Mouse (Mus musculus) CH12.LX (cell line): ENCODE data around the gene Cryba1. TPM values are rescaled to one million over a fixed set of nuclear protein-coding genes. Genes with fewer than 3 reads are reported as not detected.
A peak's percentile ranks its signal among the peaks of the same experiment; 100 is the strongest.

ENCODE experiments used
- DNase-seq: peaks from one replicate; pipeline ENCODE4 v3.0.0-alpha.2; 2013; ENCODE audit errors: extremely low read depth
- H3K27ac ChIP-seq: 2 replicates; pipeline ENCODE4 v1.5.1; 2012; ENCODE audit warnings: low read depth, mild to moderate bottlenecking, control low read depth, moderate library complexity; ENCODE audit not compliant: insufficient read depth
- H3K27me3 ChIP-seq: replicated peaks from 2 replicates; pipeline ENCODE3; 2012; ENCODE audit warnings: inconsistent platforms
- H3K36me3 ChIP-seq, 2 experiments: replicated peaks in 1 of 2; 2 replicates each; pipeline versions ENCODE3 to v1.6.1; 2012; ENCODE audit warnings: inconsistent platforms in 1 of 2, low read length in 1 of 2, mild to moderate bottlenecking in 1 of 2, mixed read lengths in 1 of 2, moderate library complexity in 1 of 2; ENCODE audit not compliant: control insufficient read depth in 1 of 2, insufficient read depth in 1 of 2
- H3K4me1 ChIP-seq, 2 experiments: 2 replicates each; pipeline ENCODE4 v1.6.1; 2012; ENCODE audit warnings: inconsistent platforms in 1 of 2, moderate library complexity in 1 of 2; ENCODE audit not compliant: insufficient read depth in 2 of 2, control insufficient read depth in 1 of 2
- H3K4me2 ChIP-seq: 2 replicates; pipeline ENCODE4 v1.6.1; 2012; ENCODE audit warnings: low read depth, mild to moderate bottlenecking, control low read depth; ENCODE audit not compliant: poor library complexity, insufficient read depth, severe bottlenecking
- H3K4me3 ChIP-seq, 3 experiments: fragments of 150-350 bp in 1 of 3; sonication (generic) in 1 of 3; replicated peaks in 1 of 3; 2 replicates each; pipeline versions ENCODE3 to v1.5.1; 2011 to 2012; ENCODE audit warnings: low read depth in 2 of 3, low read length in 2 of 3, mild to moderate bottlenecking in 2 of 3, moderate library complexity in 2 of 3, control low read depth in 1 of 3, improper control_type of control experiment in 1 of 3, inconsistent platforms in 1 of 3, mixed read lengths in 1 of 3; ENCODE audit not compliant: poor library complexity in 1 of 3
- H3K79me2 ChIP-seq: replicated peaks from 2 replicates; pipeline ENCODE4 v1.6.1; 2012; ENCODE audit warnings: mild to moderate bottlenecking, moderate library complexity; ENCODE audit not compliant: control insufficient read depth, poor library complexity, insufficient read depth, severe bottlenecking; ENCODE audit errors: extremely low read depth
- H3K9ac ChIP-seq: 2 replicates; pipeline ENCODE4 v1.6.1; 2012; ENCODE audit warnings: low read depth, mild to moderate bottlenecking, control low read depth, moderate library complexity; ENCODE audit not compliant: insufficient read depth
- H3K9me3 ChIP-seq: replicated peaks from 2 replicates; pipeline ENCODE3; 2012; ENCODE audit warnings: low read length, inconsistent platforms, mixed read lengths
- BHLHE40 ChIP-seq: IDR thresholded peaks from 2 replicates; pipeline ENCODE4 v1.6.1; 2011; ENCODE audit warnings: mild to moderate bottlenecking, low read depth, low read length, improper control_type of control experiment
- CTCF ChIP-seq, 2 experiments: IDR thresholded peaks in 1 of 2; conservative IDR thresholded peaks in 1 of 2; 2 replicates each; pipeline ENCODE4 v1.5.1; 2011 to 2012; ENCODE audit warnings: low read depth in 2 of 2, low read length in 2 of 2, improper control_type of control experiment in 1 of 2, inconsistent platforms in 1 of 2, mild to moderate bottlenecking in 1 of 2, moderate library complexity in 1 of 2
- ELF1 ChIP-seq: IDR thresholded peaks from 2 replicates; pipeline ENCODE4 v1.6.1; 2014; ENCODE audit warnings: low read depth, mild to moderate bottlenecking, inconsistent platforms, low read length, improper control_type of control experiment
- EP300 ChIP-seq: IDR thresholded peaks from 2 replicates; pipeline ENCODE4 v1.6.1; 2011; ENCODE audit warnings: low read length, improper control_type of control experiment
- ETS1 ChIP-seq: conservative IDR thresholded peaks from 2 replicates; pipeline ENCODE4 v1.6.1; 2012; ENCODE audit warnings: low read depth, mild to moderate bottlenecking, inconsistent platforms, low read length, improper control_type of control experiment, moderate library complexity
- GABPA ChIP-seq: IDR thresholded peaks from 2 replicates; pipeline ENCODE4 v1.6.1; 2012; ENCODE audit warnings: low read depth, low read length, improper control_type of control experiment, inconsistent platforms; ENCODE audit not compliant: insufficient replicate concordance
- HCFC1 ChIP-seq: IDR thresholded peaks from 2 replicates; pipeline ENCODE4 v1.6.1; 2012; ENCODE audit warnings: low read depth, mild to moderate bottlenecking, inconsistent platforms, low read length, improper control_type of control experiment
- IRF4 ChIP-seq: IDR thresholded peaks from 2 replicates; pipeline ENCODE4 v1.6.1; 2014; ENCODE audit warnings: low read depth, mild to moderate bottlenecking, inconsistent platforms, low read length, improper control_type of control experiment
- KAT2A ChIP-seq: IDR thresholded peaks from 2 replicates; pipeline ENCODE4 v1.6.1; 2012; ENCODE audit warnings: low read length, improper control_type of control experiment, inconsistent platforms; ENCODE audit not compliant: insufficient replicate concordance
- MAFK ChIP-seq: IDR thresholded peaks from 2 replicates; pipeline ENCODE4 v1.6.1; 2011; ENCODE audit warnings: low read length, improper control_type of control experiment; ENCODE audit not compliant: insufficient replicate concordance
- MAX ChIP-seq: IDR thresholded peaks from 2 replicates; pipeline ENCODE4 v1.6.1; 2011; ENCODE audit warnings: low read length, improper control_type of control experiment
- MAZ ChIP-seq: IDR thresholded peaks from 2 replicates; pipeline ENCODE4 v1.6.1; 2012; ENCODE audit warnings: low read depth, mild to moderate bottlenecking, inconsistent platforms, low read length, improper control_type of control experiment, moderate library complexity
- MEF2A ChIP-seq: IDR thresholded peaks from 2 replicates; pipeline ENCODE4 v1.6.1; 2014; ENCODE audit warnings: low read depth, mild to moderate bottlenecking, inconsistent platforms, low read length, improper control_type of control experiment, borderline replicate concordance
- MYC ChIP-seq: IDR thresholded peaks from 2 replicates; pipeline ENCODE4 v1.6.1; 2011; ENCODE audit warnings: low read depth, mild to moderate bottlenecking, improper control_type of control experiment, low read length
- PAX5 ChIP-seq: IDR thresholded peaks from 2 replicates; pipeline ENCODE4 v1.6.1; 2012; ENCODE audit warnings: low read length, inconsistent platforms, mixed read lengths
- RAD21 ChIP-seq: IDR thresholded peaks from 2 replicates; pipeline ENCODE4 v1.6.1; 2011; ENCODE audit warnings: low read depth, mild to moderate bottlenecking, low read length, improper control_type of control experiment, moderate library complexity
- SIN3A ChIP-seq: IDR thresholded peaks from 2 replicates; pipeline ENCODE4 v1.6.1; 2012; ENCODE audit warnings: low read length, improper control_type of control experiment, inconsistent platforms
- SMC3 ChIP-seq: IDR thresholded peaks from 2 replicates; pipeline ENCODE4 v1.6.1; 2011; ENCODE audit warnings: low read depth, low read length, improper control_type of control experiment
- TCF12 ChIP-seq: IDR thresholded peaks from 2 replicates; pipeline ENCODE4 v1.6.1; 2014; ENCODE audit warnings: low read depth, mild to moderate bottlenecking, inconsistent platforms, low read length, improper control_type of control experiment
- USF1 ChIP-seq: IDR thresholded peaks from 2 replicates; pipeline ENCODE4 v1.6.1; 2014; ENCODE audit warnings: low read depth, mild to moderate bottlenecking, inconsistent platforms, low read length, improper control_type of control experiment
- USF2 ChIP-seq: conservative IDR thresholded peaks from 2 replicates; pipeline ENCODE4 v1.6.1; 2011; ENCODE audit warnings: low read depth, low read length, improper control_type of control experiment
- ZKSCAN1 ChIP-seq: IDR thresholded peaks from 2 replicates; pipeline ENCODE4 v1.6.1; 2012; ENCODE audit warnings: low read depth, inconsistent platforms, low read length, improper control_type of control experiment, borderline replicate concordance
- ZMIZ1 ChIP-seq: IDR thresholded peaks from 2 replicates; pipeline ENCODE4 v1.6.1; 2012; ENCODE audit warnings: low read depth, mild to moderate bottlenecking, inconsistent platforms, low read length, improper control_type of control experiment
- ZNF384 ChIP-seq: IDR thresholded peaks from 2 replicates; pipeline ENCODE4 v1.6.1; 2012; ENCODE audit warnings: low read depth, low read length, improper control_type of control experiment, inconsistent platforms
- dilution Hi-C: fragments of 300-500 bp; cut with MboI; formaldehyde crosslinking; loops from 2 replicates; pipeline ENCODE4 v1.14.3; 2020; ENCODE audit warnings: low sequenced_read_pairs; ENCODE audit not compliant: extremely low pct_unique_long_range_greater_than_20kb, extremely low pct_ligation_motif_present
- in situ Hi-C: fragments of 300-500 bp; cut with MboI; formaldehyde crosslinking; loops from 3 replicates; pipeline ENCODE4 v1.14.3; 2019; ENCODE audit warnings: low sequenced_read_pairs, low pct_ligation_motif_present, low pct_unique_long_range_greater_than_20kb, mixed read lengths
- polyA plus RNA-seq: library from polyadenylated mRNA; unstranded; fragments of >175 nt; gene quantifications from 2 replicates; pipeline ENCODE4 v1.2.1, GENCODE M21; 2012; ENCODE audit warnings: low read depth; ENCODE audit not compliant: insufficient read length
- total RNA-seq, 2 experiments: library from RNA; depleted of rRNA; stranded (reverse); fragments of 300-350 nt in 1 of 2; fragments of >200 nt in 1 of 2; gene quantifications; 2 replicates each; pipeline ENCODE4 v1.2.3; 2012 to 2014

Cryba1 gene
- total and polyA plus RNA-seq, 3 experiments = not detected

DNA sequence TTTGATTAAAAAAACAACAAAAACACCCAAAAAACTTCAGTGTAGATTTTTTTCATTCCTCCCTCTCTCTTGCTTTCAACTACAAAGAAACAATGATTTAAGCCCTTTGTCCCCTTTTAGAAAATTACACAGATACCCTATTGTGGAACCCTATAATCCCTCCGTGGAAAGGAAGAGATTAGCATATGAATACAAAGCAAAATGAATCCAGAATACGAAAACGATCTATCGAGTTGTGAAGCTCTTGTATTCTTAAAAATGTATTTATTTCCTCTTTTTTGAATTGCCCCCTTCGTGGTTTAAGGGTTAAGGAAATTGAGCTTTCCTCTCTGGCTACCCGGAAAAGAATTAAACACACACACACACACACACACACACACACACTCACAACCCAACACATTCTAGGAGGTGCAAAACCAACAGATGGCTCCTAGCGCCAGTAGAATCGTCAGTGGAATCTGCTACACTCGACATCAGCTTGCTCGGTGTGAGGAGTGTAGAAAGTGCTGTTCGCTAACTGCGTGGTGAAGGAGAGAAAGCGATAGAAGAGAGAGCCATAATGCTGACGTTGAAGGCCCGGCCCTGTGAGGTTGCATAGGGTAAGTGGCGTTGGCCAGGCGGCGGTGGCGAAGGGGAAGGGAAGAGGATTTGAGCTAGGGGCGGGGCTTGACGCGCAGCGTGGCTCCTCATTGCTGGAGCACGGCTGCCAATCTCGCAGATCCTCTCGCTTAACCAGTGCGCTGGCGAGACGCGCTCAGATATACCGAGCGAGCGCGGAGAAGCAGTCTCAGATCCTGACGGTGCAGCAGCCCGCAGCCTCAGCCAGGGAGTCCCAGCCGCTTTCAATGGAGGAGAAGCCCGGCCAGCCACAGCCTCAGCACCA, 39.5 kb downstream of the Cryba1 start, which contains the start of gene Nufip2 (continued):
- no peak; the same call in 1 of the 2 replicates for TF ChIP-seq IRF4
- no peak for TF ChIP-seq USF2
- TF ChIP-seq ETS1 = peak; percentile 37; the same call in 1 of the 2 replicates
- TF ChIP-seq ELF1 = peak; percentile 85
- TF ChIP-seq HCFC1 = peak; percentile 79
- TF ChIP-seq USF1 = no peak
- no peak for TF ChIP-seq EP300
- no peak for TF ChIP-seq MAZ
- TF ChIP-seq MAX = peak; percentile 74; the same call in 1 of the 2 replicates
- TF ChIP-seq KAT2A = 0 out of 2 replicates have a peak, but pooled peaks have one; percentile 34
- TF ChIP-seq RAD21 = no peak
- peak; percentile 99 for TF ChIP-seq ZMIZ1
- TF ChIP-seq ZKSCAN1 = no peak
- no peak for TF ChIP-seq SMC3
- no peak; the same call in 1 of the 2 replicates for TF ChIP-seq MAFK

DNA sequence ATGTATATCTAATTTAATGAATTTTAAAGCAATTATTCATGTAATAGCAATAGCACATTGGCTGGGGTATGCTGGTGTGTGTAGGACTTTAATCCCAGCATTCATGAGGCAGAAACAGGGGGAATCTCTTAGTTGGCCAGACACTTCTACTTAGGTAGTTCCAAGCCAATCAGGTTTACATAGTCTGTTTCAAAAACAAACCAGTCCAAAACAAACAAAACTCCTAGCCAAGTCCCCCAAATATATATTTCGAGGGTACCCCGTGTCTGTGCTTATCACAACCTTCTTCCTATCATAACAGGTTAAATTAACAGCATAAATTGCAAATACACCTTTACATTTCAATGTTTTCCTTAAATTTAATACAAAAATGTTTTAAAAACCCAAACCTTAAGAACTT, 40.2 kb downstream of the Cryba1 start:
- dilution Hi-C loops = no loop called here
- Histone ChIP-seq H3K4me3 (peak overlapping the region in 2 of 3 experiments; percentile 78 to 98), H3K4me1 (peaks cover 0 to 25% of the 10 kb centered on the region in 2 experiments; a peak in 2 of 4 replicates), H3K4me2 (peak overlapping the region; percentile 19; the same call in 1 of the 2 replicates), H3K27me3 (no peaks in the 10 kb centered on the region), H3K27ac (no peak overlapping the region), H3K9ac (no peak overlapping the region; the same call in 1 of the 2 replicates), H3K36me3 (peaks cover 0 to 12% of the 10 kb centered on the region in 2 experiments), H3K79me2 (peaks cover 35% of the 10 kb centered on the region), H3K9me3 (no peaks in the 10 kb centered on the region)
- in situ Hi-C loops = no loop called here
- DNase-seq = no peak
- TF ChIP-seq MYC (no peak), SIN3A (no peak), MEF2A (no peak), IRF4 (no peak), TCF12 (no peak), ZNF384 (no peak), BHLHE40 (no peak), HCFC1 (no peak), PAX5 (no peak), CTCF (conservative IDR thresholded peaks at IDR 0.05 in 1 of 2, IDR thresholded peaks at IDR 0.05 in 1 of 2; ENCODE audit: low read depth in 2 of 2, low read length in 2 of 2) (no peak), MAX (no peak), ZKSCAN1 (no peak), SMC3 (no peak), GABPA (no peak)
- TF ChIP-seq, all 38 proteins: peak for 0
